Mouse (Mus musculus) ES-Bruce4 (cell line): ENCODE results near the gene 4933411K16Rik.

Source experiments
- CTCF ChIP-seq: IDR thresholded peaks from one replicate; pipeline ENCODE4 v1.8.1; 2011; ENCODE audit warnings: low read depth, low read length
- EP300 ChIP-seq: IDR thresholded peaks from 2 replicates; pipeline ENCODE4 v1.6.1; 2011; ENCODE audit warnings: low read depth, low read length; ENCODE audit not compliant: insufficient read depth
- POLR2A ChIP-seq: IDR thresholded peaks from one replicate; pipeline ENCODE4 v1.8.1; 2011; ENCODE audit warnings: low read length; ENCODE audit not compliant: insufficient read depth

- TF ChIP-seq CTCF (no peak), POLR2A (peak; percentile 64), EP300 (0 out of 2 replicates have a peak, but pooled peaks have one; percentile 51)
Measured at GRCm38 (mm10) chr19:42086166-42086565, 34.1 kb downstream of the 4933411K16Rik start, which contains the start of gene Morn4.
